Mouse (Mus musculus): ENCODE measurements around the gene Tm9sf4.
A peak's percentile ranks its signal among the peaks of the same experiment; 100 is the strongest.

The Tm9sf4 gene

GRCm38 (mm10) chr2:153160133-153160532, 970 bp upstream of the Tm9sf4 start:
- DNase-seq, result no peak

GRCm38 (mm10) chr2:153161684-153162080, 579 bp downstream of the Tm9sf4 start:
- no peak for DNase-seq

- DNase-seq, result no peak
Measured at GRCm38 (mm10) chr2:153167136-153167535, 6.0 kb downstream of the Tm9sf4 start.

DNA sequence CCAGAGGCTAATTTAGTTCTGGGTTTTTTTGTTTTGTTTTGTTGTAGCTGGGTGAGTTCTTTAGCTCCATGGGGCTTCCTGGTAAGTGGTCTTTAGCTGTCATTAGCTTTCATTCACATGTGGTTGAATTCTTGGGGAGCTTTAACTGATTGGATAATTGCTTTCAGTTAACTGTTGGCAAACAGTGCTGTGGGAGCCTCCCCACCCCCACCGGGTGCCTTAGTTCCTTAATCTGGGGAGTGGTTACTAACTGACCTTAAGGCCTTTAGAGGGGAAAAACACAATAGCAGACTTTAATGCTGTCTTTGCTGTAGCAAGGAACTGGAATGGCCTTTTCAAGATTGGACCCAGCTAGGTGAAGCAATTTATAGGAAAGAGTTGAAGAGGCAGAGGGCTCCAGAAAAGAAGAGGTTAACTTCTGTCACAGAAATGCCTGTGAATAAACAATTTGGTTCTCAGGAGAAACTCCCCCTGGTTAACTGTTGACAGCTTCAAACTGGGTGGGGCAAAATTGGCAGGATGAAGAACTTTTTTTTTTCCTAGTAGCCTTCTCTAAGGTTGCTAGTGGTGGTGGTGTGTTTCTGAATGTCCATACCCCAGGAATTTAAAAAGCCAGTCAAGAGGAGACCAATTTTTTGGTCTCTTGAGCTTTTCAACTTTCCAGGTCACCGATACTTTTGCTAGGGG, 7.2 kb downstream of the Tm9sf4 start:
- DNase-seq, result no peak

GRCm38 (mm10) chr2:153170490-153171224, 9.6 kb downstream of the Tm9sf4 start:
- no peak for DNase-seq

DNA sequence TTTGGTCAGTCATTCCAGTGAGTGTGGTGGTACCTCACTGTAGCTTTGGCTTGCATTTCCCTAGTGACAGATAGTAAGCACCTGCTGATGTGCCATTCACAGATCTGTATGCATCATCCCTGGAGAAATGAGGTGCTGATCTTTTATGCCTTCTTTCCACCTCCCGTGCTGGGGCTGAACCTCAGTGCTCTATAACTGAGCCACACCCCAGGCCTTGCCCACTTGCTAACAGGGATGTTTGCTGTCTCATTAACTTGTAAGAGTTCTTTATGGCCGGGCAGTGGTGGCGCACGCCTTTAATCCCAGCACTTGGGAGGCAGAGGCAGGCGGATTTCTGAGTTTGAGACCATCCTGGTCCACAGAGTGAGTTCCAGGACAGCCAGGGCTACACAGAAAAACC, 10.9 kb downstream of the Tm9sf4 start:
- DNase-seq, result no peak

DNA sequence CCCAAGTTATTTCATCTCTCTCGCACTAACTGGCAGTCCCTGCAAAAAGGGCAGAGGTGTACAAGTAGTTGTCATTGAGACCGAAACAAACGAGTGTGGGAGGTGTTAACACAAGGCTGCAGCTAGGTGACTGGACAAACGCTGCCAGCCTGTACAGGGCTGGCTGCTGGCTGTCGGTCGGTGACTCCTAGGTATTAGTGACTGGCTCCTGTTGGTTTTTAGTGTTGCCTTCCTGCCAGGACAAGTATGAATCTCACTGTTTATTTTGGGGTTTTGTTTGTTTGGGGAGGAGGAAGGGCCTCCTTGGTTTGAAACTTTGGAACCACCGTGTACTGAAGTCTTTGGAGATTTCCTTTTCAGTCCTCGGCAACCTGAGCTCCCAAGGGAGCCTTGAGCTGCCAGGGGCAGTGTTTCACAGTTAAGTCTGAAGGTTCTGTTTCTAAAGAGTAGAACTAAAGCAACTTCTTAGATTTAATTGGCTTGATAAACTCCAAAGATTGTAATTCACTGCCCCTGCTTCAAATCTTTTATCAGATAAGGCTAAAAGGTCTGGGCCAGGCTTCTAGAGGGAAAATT, 15.0 kb downstream of the Tm9sf4 start:
- DNase-seq, result no peak

DNA sequence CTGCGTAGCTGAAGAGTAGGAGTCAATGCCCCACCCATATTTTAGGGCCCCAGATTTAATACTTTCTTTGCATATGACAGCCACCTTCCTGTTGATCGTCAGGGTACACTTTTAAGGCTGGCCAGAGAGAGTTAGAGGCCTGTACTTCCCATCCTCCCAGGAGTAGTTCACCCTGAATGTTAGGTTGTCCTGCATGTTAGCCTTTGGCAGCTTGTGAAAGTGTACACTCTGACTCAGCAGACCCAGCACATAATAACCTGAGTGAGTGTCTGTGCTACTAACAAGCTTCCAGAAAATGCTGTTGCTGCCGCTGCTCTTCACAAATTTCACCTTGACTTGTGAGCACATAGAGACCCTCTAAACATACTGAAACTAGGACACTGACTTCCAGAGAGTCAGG, 16.1 kb downstream of the Tm9sf4 start:
- DNase-seq, result no peak

DNA sequence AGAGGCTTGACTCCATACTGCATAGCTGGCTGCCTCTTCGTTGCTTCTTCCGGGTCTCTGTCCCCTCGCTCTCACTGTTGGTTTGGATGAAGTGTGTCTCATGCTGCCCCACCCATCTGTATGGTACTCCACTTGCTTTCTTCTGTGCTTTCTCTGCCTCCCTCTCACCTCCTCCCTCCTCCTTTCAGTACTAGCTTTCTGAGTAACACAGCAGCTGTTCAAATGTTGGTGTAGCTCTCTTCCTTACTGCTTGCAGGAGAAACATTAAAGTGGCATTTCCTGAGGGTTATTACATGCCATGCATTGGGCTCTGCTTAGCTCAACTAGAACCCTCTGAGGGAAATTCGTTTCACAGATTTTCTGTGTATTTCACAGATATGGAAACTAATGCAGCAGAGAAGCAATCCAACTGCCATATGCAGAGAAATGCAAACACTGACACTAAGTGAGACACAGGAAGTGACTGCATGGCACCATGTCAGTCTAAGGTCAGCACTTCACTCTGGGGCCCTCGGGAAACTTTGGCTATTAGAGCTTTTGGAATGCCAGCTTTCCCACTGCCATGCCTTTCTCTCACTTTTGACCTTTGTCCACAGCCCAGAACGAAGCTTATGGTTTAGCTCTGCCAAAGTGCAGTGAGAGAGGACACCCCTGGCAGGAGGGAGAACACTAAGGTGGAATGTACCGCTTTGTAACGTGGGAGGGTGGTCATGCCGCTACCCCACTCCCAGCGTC, 18.2 kb downstream of the Tm9sf4 start:
- peak; percentile 57 for DNase-seq

DNA sequence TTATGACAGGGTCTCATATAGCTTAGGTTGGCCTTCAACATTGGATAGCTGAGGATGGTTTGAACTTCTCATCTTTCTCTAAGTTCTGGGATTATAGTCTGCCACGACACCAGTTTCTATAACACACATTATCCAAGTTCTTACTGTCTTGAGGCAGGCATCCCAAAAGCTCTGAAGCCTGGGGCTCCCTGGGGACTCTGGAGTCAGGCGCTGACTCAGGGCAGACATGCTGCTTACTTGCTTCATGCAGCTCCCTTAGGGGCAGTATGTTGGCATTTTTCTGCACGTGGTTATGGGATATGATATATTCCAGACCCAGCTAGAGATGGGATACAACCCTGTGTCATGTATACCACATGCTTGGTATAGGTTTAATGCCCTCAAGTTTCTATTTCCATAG, 18.9 kb downstream of the Tm9sf4 start:
- DNase-seq, result no peak

- DNase-seq, result peak; percentile 29
Measured at GRCm38 (mm10) chr2:153186176-153186591, 25.1 kb downstream of the Tm9sf4 start.

- DNase-seq, result no peak
Measured at GRCm38 (mm10) chr2:153187848-153188247, 26.7 kb downstream of the Tm9sf4 start.

GRCm38 (mm10) chr2:153191242-153191641, 30.1 kb downstream of the Tm9sf4 start:
- DNase-seq, result no peak

DNA sequence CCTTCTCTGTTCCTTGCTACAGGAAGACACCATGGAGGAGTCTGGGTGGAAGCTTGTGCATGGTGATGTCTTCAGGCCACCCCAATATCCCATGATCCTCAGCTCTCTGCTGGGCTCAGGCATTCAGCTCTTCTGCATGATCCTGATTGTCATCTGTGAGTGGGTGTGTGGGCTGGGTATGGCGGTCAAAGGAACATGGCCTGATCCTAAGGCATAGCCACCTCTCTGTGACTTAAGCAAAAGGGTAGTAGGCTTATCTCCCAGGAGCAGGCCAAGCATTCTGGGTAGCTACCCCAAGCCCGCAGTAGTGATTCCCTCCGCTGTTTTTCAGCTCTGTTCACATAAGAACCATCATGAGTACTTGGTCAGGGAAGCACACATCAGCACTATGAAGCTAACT, 33.2 kb downstream of the Tm9sf4 start:
- DNase-seq, result no peak

DNA sequence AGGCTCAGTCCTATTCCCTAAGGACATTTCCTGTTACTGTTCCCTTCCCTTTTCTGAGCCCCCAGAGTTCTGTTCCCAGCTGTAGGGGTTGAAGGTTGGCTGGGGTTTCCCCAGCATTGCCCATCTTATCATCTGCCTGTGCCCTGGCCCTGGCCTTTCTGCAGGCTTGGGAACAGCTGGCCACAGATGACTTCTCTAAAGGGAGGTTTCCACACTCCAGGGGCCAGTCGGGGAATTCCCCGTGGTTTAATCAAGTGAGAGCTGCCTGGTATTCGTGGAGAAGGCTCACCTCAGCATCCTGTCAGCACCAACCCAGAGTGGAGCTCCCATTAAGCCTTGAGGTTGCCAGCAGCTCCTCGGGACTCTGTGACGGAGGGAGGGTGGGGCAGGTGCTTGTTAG, 37.4 kb downstream of the Tm9sf4 start:
- DNase-seq, result no peak

GRCm38 (mm10) chr2:153199114-153199513, 38.0 kb downstream of the Tm9sf4 start:
- no peak for DNase-seq

DNA sequence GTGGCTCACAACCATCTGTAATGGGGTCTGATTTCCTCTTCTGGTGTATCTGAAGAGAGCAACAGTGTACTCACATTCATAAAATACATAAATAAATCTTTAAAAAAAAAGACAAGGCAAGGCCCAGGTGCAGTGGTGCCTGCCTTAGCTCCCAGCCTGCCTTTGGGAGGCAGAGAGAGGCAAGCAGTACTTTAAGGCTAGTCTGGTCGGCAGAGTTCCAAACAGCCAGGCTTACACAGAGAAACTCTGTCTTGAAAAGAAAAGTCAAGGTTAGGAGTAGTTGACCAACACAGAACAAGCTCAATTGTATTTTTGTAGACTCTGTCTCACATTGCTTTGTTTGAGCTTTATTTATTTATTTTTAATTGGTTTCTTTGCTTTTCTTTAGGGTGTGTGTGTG, 41.7 kb downstream of the Tm9sf4 start:
- no peak for DNase-seq

DNA sequence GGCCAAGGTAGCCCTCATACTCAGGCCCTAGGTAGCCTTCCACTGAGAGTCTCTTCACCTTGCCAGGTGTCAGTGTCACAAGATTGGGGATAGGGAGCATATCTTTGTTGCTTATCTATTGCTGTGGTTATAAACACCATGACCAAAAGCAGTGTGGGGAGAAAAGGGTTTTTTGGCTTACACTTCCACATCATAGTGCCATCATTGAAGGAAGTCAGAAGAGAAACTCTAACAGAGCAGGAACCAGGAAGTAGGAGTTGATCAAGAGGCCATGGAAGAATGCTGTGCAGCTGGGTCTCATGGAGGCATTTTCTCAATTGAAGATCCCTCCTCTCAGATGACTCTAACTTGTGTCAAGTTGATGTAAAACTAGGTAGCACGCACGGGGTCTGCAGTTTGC, 47.0 kb downstream of the Tm9sf4 start:
- no peak for DNase-seq

DNA sequence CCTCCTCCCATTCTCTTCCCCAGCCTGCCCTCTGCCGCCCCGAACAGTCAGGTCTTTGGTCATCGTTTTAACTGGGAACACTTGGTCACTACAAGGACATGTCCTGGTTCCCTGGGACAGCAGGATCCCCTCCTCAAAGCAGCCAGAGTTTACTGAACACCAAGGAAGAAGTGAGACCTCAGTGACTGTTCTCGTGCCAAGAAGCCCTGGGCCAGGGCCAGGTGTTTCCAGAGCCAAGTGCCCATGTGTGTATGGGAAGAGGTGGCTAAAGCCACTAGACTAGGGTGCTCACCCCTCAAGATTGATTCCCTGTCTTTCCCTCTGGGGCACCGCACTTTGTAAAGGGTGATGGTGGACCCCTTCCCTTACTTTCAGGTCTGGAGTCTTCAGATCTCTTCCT, 48.2 kb downstream of the Tm9sf4 start:
- DNase-seq, result no peak

DNA sequence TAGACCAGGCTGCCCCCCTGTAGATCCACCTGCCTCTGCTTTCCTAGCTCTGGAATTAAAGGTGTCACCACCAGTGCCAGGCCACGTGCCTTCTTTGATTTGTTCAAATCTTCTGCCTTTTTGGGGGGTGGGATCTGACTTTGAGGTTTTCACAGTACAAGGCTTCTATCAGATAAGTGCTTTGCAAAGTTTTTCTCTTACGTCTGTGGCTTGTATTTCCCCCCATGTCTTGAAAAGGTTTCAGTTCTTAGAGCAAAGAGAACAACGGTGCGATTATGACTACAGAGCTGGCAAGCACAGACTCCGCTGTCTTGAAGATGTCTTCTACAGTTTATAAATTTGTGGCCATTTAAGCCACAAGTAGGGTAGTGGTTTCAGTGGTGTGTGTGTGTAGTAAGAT, 50.3 kb downstream of the Tm9sf4 start:
- DNase-seq, result no peak

GRCm38 (mm10) chr2:153213351-153213750, 52.2 kb downstream of the Tm9sf4 start:
- DNase-seq, result no peak

GRCm38 (mm10) chr2:153214771-153215259, 53.7 kb downstream of the Tm9sf4 start:
- no peak for DNase-seq

GRCm38 (mm10) chr2:153215421-153215820, 54.3 kb downstream of the Tm9sf4 start:
- no peak for DNase-seq

Data from right cerebral cortex, adult 18-20 months (tissue).